Mouse (Mus musculus) limb, embryonic 11.5 days (tissue): ENCODE results near the gene Ppm1j. TPM values are rescaled to one million over a fixed set of nuclear protein-coding genes. Genes with fewer than 3 reads are reported as not detected.

Source experiments
- ATAC-seq: fragments of 200-750 bp; cut with Nextera tagmentation; 2 replicates; pipeline ENCODE4 v1.8.0; 2017; ENCODE audit warnings: low read depth; ENCODE audit not compliant: insufficient number of reproducible peaks, low FRiP score, low TSS enrichment
- DNase-seq: peaks from one replicate; pipeline ENCODE4 v3.0.0-alpha.2; 2015; ENCODE audit warnings: low spot score
- H3K27ac ChIP-seq: fragments of 300-500 bp; sonication (generic); replicated peaks from 2 replicates; pipeline ENCODE4 v1.5.1; 2014; ENCODE audit warnings: low read depth, mild to moderate bottlenecking, low read length
- H3K27me3 ChIP-seq: fragments of 300-500 bp; sonication (generic); 2 replicates; pipeline ENCODE4 v1.6.1; 2014; ENCODE audit warnings: mild to moderate bottlenecking, low read length, mixed read lengths; ENCODE audit not compliant: control insufficient read depth, insufficient read depth
- H3K36me3 ChIP-seq: fragments of 300-500 bp; sonication (generic); 2 replicates; pipeline ENCODE4 v1.6.1; 2014; ENCODE audit warnings: mild to moderate bottlenecking, low read length, moderate library complexity, mixed read lengths; ENCODE audit not compliant: control insufficient read depth, insufficient read depth
- H3K4me1 ChIP-seq: fragments of 300-500 bp; sonication (generic); 2 replicates; pipeline ENCODE4 v1.6.1; 2014; ENCODE audit warnings: low read length, mixed read lengths; ENCODE audit not compliant: control insufficient read depth, insufficient read depth
- H3K4me2 ChIP-seq: fragments of 300-500 bp; sonication (generic); 2 replicates; pipeline ENCODE4 v1.6.1; 2014; ENCODE audit warnings: low read depth, mild to moderate bottlenecking, moderate library complexity; ENCODE audit not compliant: severe bottlenecking
- H3K4me3 ChIP-seq: fragments of 300-500 bp; sonication (generic); 2 replicates; pipeline ENCODE4 v1.5.1; 2014; ENCODE audit warnings: low read depth, low read length
- H3K9ac ChIP-seq: fragments of 300-500 bp; sonication (generic); 2 replicates; pipeline ENCODE4 v1.6.1; 2014; ENCODE audit warnings: mild to moderate bottlenecking, low read length
- H3K9me3 ChIP-seq: fragments of 300-500 bp; sonication (generic); 2 replicates; pipeline ENCODE4 v1.6.1; 2016; ENCODE audit warnings: low read length; ENCODE audit not compliant: control insufficient read depth
- WGBS: fragments of 180-500 bp; shearing (Covaris S2); extraction: QIAGEN DNeasy Blood & Tissue Kit; methylation state at CpG from one replicate; pipeline ENCODE4 v1.1.7; 2014; 5-methylcytosine and 5-hydroxymethylcytosine counted together
- polyA plus RNA-seq: library from polyadenylated mRNA; unstranded; fragments of >200 nt; fragmentation: Nextera tagmentation; extraction: Ambion mirVana; gene quantifications from 2 replicates; pipeline ENCODE4 v1.2.1, GENCODE M21; 2014

Gene Ppm1j
- polyA plus RNA-seq, 1 experiment from 2014 or later: 1.8 TPM

- peak overlapping the region; percentile 92; the same call in 1 of the 2 replicates for H3K27ac ChIP-seq
- peak overlapping the region; percentile 94; the same call in 1 of the 2 replicates for H3K9ac ChIP-seq
- WGBS: 2% methylated on average over 3 of the region's 3 CpGs
- H3K36me3 ChIP-seq: peaks cover 3% of the 10 kb centered on the region; the same call in 1 of the 2 replicates
- peaks cover 12% of the 10 kb centered on the region for H3K4me1 ChIP-seq
- ATAC-seq (no peak), DNase-seq (no peak)
- no peaks in the 10 kb centered on the region for H3K9me3 ChIP-seq
- H3K27me3 ChIP-seq: no peaks in the 10 kb centered on the region
- H3K4me3 ChIP-seq: peak overlapping the region; percentile 95
- H3K4me2 ChIP-seq: peak overlapping the region; percentile 70
Measured at GRCm38 (mm10) chr3:104818749-104819134, 37.9 kb downstream of the Ppm1j start.

DNA sequence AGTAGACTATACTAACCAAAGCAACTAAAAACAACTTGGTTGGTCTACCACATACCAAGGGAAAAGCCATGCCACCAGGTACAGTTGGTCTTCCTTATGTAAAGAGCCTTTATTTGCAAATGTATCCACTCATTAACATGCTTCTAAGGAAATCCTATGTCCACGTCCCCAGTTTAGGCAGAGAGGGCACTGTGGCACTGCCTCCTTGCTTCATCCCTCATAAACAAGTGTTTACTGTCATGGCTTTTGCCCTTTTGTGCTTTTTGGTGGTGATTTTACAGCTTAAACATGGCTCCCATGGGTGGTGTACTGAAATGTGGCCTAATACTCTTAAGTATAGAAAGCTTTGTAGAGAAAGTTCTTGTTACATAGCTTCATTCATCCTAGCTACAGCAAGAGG, 39.6 kb downstream of the Ppm1j start:
- H3K9ac ChIP-seq: no peak overlapping the region
- peaks cover 12% of the 10 kb centered on the region for H3K4me1 ChIP-seq
- 44% methylated on average over 1 of the region's 1 CpGs for WGBS
- H3K4me2 ChIP-seq: no peak overlapping the region
- no peaks in the 10 kb centered on the region for H3K9me3 ChIP-seq
- H3K4me3 ChIP-seq: no peak overlapping the region
- ATAC-seq: no peak
- no peak for DNase-seq
- peaks cover 3% of the 10 kb centered on the region; the same call in 1 of the 2 replicates for H3K36me3 ChIP-seq
- no peaks in the 10 kb centered on the region for H3K27me3 ChIP-seq
- H3K27ac ChIP-seq: no peak overlapping the region

DNA sequence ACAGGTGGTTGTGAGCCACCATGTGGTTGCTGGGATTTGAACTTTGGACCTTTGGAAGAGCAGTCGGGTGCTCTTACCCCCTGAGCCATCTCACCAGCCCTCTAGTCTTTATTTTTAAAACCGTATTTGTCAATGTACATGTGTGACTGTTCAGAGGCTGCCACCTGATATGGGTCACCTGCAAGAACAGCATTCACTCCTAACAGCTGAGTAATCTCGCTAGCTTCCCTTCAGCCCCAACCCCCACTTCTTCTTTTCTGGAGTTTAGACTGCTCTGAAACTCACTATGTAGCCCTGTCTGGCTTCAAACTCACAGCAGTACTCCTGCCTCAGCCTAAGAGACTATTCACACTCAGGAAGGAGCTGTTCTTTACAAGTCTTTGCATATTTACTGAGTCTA, 41.6 kb downstream of the Ppm1j start:
- Histone ChIP-seq H3K9ac (no peak overlapping the region), H3K36me3 (peaks cover 5% of the 10 kb centered on the region; the same call in 1 of the 2 replicates), H3K4me3 (no peak overlapping the region), H3K9me3 (no peaks in the 10 kb centered on the region), H3K27ac (no peak overlapping the region), H3K27me3 (no peaks in the 10 kb centered on the region), H3K4me1 (peaks cover 6% of the 10 kb centered on the region; the same call in 1 of the 2 replicates), H3K4me2 (no peak overlapping the region)
- ATAC-seq (no peak), DNase-seq (no peak)
- WGBS: 93% methylated on average over 3 of the region's 3 CpGs

Other genes starting within 250 kb of the Ppm1j start
- gene Slc16a1, start 142.4 kb upstream of the Ppm1j start, polyA plus RNA-seq: 49.1 and 55.6 TPM in 2 replicates
- gene Fam19a3, start 784 bp downstream of the Ppm1j start, polyA plus RNA-seq: 0.29 and 0.30 TPM in 2 replicates
- 146 and 160 TPM in 2 replicates for gene Rhoc, start 7.3 kb downstream of the Ppm1j start, polyA plus RNA-seq
- gene Mov10, start 37.5 kb downstream of the Ppm1j start, polyA plus RNA-seq: 61.4 and 62.3 TPM in 2 replicates
- gene St7l, start 82.9 kb downstream of the Ppm1j start, polyA plus RNA-seq: 32.1 and 33.8 TPM in 2 replicates
- 207 and 210 TPM in 2 replicates for gene Capza1, start 83.4 kb downstream of the Ppm1j start, polyA plus RNA-seq
- gene Wnt2b, start 180.9 kb downstream of the Ppm1j start, polyA plus RNA-seq: 0.43 and 0.72 TPM in 2 replicates